Mouse (Mus musculus) testis, adult 2 months (tissue): ENCODE data around the gene Mpnd. TPM values are rescaled to one million over a fixed set of nuclear protein-coding genes. Genes with fewer than 3 reads are reported as not detected.

ENCODE experiments used
- H3K27ac ChIP-seq: fragments of 200-500 bp; 2 replicates; pipeline ENCODE4 v1.5.1; 2012; ENCODE audit warnings: low read depth, low read length; ENCODE audit not compliant: control insufficient read depth, insufficient read depth
- H3K27me3 ChIP-seq: fragments of 200-500 bp; 2 replicates; pipeline ENCODE4 v1.6.1; 2012; ENCODE audit warnings: mild to moderate bottlenecking, low read length, moderate library complexity; ENCODE audit not compliant: control insufficient read depth, insufficient read depth
- H3K36me3 ChIP-seq: fragments of 200-500 bp; 2 replicates; pipeline ENCODE4 v1.6.1; 2012; ENCODE audit warnings: mild to moderate bottlenecking, low read length; ENCODE audit not compliant: control insufficient read depth, insufficient read depth
- H3K4me1 ChIP-seq: fragments of 200-500 bp; 2 replicates; pipeline ENCODE4 v1.6.1; 2012; ENCODE audit warnings: low read length; ENCODE audit not compliant: control insufficient read depth, insufficient read depth
- H3K4me3 ChIP-seq: fragments of 200-500 bp; 2 replicates; pipeline ENCODE4 v1.5.1; 2012; ENCODE audit warnings: low read depth, mild to moderate bottlenecking, low read length, moderate library complexity, mixed read lengths; ENCODE audit not compliant: control insufficient read depth
- CTCF ChIP-seq: fragments of 200-500 bp; IDR thresholded peaks from 2 replicates; pipeline ENCODE4 v1.5.1; 2012; ENCODE audit warnings: low read depth, mild to moderate bottlenecking, inconsistent platforms, low read length, moderate library complexity; ENCODE audit not compliant: control insufficient read depth, insufficient read depth, insufficient replicate concordance
- POLR2A ChIP-seq: fragments of 200-500 bp; IDR thresholded peaks from 2 replicates; pipeline ENCODE4 v1.6.1; 2012; ENCODE audit warnings: low read depth, mild to moderate bottlenecking, inconsistent platforms, low read length, moderate library complexity; ENCODE audit not compliant: control insufficient read depth
- polyA plus RNA-seq: library from polyadenylated mRNA; depleted of rRNA; stranded (reverse); fragments of >200 nt; gene quantifications from 2 replicates; pipeline ENCODE4 v1.2.3, GENCODE M21; 2012

Mpnd gene
- polyA plus RNA-seq, 1 experiment, result 12.7 TPM

- Histone ChIP-seq H3K4me3 (no peak overlapping the region), H3K36me3 (no peaks in the 10 kb centered on the region), H3K27ac (no peak overlapping the region), H3K4me1 (peaks cover 33% of the 10 kb centered on the region), H3K27me3 (no peaks in the 10 kb centered on the region)
- TF ChIP-seq CTCF, result no peak
- TF ChIP-seq POLR2A, result no peak
Measured at GRCm38 (mm10) chr17:56011441-56011840, 5.9 kb downstream of the Mpnd start.

DNA sequence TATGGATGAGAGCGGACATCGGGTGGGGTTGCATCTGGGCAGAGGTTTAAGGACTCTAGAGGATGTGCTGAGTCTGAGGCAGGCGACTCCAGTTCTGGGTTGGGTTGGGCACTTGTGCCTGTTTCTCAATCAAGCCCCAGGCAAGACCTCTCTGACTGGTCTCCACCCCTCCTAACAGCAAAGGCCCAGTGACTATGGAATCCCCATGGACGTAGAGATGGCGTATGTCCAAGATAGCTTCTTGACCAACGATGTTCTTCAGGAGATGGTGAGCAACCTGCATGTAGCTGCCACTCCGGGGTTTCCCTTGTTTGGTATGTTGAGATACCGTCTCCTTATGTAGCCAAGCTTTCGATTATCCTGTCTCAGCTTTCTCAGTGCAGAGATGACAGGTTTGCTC, 9.8 kb downstream of the Mpnd start:
- Histone ChIP-seq H3K27me3 (no peaks in the 10 kb centered on the region), H3K27ac (no peak overlapping the region), H3K36me3 (no peaks in the 10 kb centered on the region), H3K4me3 (no peak overlapping the region), H3K4me1 (peaks cover 5% of the 10 kb centered on the region)
- TF ChIP-seq POLR2A (no peak), CTCF (no peak)

DNA sequence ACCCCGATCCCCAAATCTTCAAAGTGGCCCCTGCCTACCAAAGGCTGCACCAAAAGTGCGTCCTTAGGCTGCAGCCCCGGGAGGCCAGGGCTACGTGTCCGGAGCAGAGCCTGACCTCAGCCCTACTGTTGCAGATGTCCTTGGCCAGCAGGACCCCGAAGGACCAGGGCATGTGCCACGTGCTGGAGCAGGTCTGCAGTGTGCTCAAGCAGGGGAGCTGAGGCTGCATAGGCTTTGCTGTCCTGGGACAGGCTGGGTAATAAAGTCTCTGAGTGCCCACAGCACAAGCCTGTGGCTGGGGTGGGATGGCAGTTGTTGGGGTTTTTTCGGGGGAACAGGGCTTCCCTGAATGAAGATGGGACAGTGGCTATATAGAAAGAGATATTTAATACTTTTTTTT, 10.9 kb downstream of the Mpnd start:
- Histone ChIP-seq H3K4me1 (no peaks in the 10 kb centered on the region), H3K27ac (no peak overlapping the region), H3K36me3 (no peaks in the 10 kb centered on the region), H3K4me3 (no peak overlapping the region), H3K27me3 (no peaks in the 10 kb centered on the region)
- TF ChIP-seq CTCF (no peak), POLR2A (no peak)

GRCm38 (mm10) chr17:56016793-56017785, 11.6 kb downstream of the Mpnd start:
- Histone ChIP-seq H3K4me3 (no peak overlapping the region), H3K27me3 (no peaks in the 10 kb centered on the region), H3K27ac (no peak overlapping the region), H3K36me3 (no peaks in the 10 kb centered on the region), H3K4me1 (no peaks in the 10 kb centered on the region)
- TF ChIP-seq POLR2A (no peak), CTCF (no peak)

DNA sequence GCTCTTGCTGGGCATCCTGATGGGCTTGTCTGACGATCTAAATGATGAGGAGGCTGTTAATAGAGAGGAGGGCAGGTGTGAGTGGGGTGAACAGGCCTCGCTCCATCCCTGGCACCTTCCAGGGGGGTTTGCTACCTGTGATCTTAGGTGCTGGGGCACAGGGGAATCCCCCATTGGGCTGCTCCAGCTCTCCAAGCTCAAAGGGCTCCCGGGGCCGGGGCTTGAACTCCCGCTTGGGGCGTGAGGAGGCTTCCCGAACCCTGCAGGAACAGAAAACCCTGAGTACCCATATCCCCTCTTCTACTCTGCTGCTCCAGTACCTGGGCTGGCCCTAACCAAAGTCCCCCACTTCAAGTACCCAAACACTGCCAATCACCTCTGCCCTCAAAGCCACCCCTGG, 12.3 kb downstream of the Mpnd start:
- no peak overlapping the region for H3K4me3 ChIP-seq
- TF ChIP-seq POLR2A (no peak), CTCF (no peak)
- H3K36me3 ChIP-seq, result no peaks in the 10 kb centered on the region
- no peaks in the 10 kb centered on the region for H3K27me3 ChIP-seq
- no peaks in the 10 kb centered on the region for H3K4me1 ChIP-seq
- no peak overlapping the region for H3K27ac ChIP-seq

DNA sequence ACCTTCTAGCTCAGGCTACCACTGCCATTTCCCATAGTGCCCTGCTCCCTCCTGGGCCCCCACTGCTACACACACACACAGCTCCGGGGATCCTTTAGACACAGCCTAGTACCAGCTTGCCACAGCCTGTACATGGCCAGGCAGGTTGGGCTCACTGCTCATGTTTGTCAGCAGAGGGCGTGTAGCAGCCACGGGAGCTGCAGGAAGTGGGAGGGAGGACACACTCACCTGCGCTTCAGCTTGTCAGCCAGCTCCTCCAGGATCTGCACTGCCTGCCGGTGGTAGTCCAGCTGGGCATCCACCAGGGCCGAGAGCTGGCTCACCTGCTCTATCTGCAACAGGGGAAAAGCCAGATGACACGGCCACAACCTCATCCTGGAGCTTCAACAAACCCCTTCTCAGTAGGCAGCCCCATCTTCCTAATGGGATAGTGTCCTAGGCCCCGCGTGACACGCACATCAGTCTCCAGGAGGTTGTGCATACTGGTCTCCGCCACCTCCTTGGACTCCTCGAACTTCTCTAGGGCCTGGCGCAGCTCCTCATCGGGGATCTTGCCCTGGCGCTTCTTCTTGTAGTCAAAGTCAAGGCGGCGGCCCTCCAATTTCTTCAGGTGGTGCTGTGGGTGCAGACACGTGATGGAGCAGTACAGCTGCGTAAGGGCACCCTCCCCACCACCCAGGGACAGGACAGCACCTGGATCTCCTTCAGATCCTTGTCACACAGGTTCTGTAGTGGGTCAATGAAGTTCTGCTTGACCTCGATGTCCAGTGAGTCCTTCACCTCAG, 13.0 kb downstream of the Mpnd start:
- H3K4me3 ChIP-seq, result no peak overlapping the region
- no peaks in the 10 kb centered on the region for H3K27me3 ChIP-seq
- H3K27ac ChIP-seq, result no peak overlapping the region
- H3K36me3 ChIP-seq, result no peaks in the 10 kb centered on the region
- no peaks in the 10 kb centered on the region for H3K4me1 ChIP-seq
- TF ChIP-seq POLR2A (no peak), CTCF (peak; percentile 29; the same call in 1 of the 2 replicates)
